Mouse (Mus musculus) MEL (cell line): ENCODE results near the gene 3830406C13Rik.
"Not testable (repeated sequence)": the region's sequence is repeated elsewhere in the genome, so short reads cannot be mapped to it uniquely, and the experiment has no call there.

Source experiments
- CHD1 ChIP-seq: IDR thresholded peaks from 2 replicates; pipeline ENCODE4 v1.6.1; 2012; ENCODE audit warnings: low read depth, mild to moderate bottlenecking, inconsistent platforms, low read length, improper control_type of control experiment
- CTCF ChIP-seq, 3 experiments: IDR thresholded peaks in 2 of 3; conservative IDR thresholded peaks in 1 of 3; 2 replicates each; pipeline ENCODE4 v1.5.1; 2011 to 2012; ENCODE audit warnings: low read length in 3 of 3, low read depth in 2 of 3, mild to moderate bottlenecking in 2 of 3, improper control_type of control experiment in 1 of 3, inconsistent platforms in 1 of 3, mixed read lengths in 1 of 3, moderate library complexity in 1 of 3; ENCODE audit not compliant: control insufficient read depth in 1 of 3, insufficient read depth in 1 of 3, poor library complexity in 1 of 3, severe bottlenecking in 1 of 3
- MYC ChIP-seq: IDR thresholded peaks from 2 replicates; pipeline ENCODE4 v1.6.1; 2011; ENCODE audit warnings: low read depth, mild to moderate bottlenecking, low read length, improper control_type of control experiment, moderate library complexity

DNA sequence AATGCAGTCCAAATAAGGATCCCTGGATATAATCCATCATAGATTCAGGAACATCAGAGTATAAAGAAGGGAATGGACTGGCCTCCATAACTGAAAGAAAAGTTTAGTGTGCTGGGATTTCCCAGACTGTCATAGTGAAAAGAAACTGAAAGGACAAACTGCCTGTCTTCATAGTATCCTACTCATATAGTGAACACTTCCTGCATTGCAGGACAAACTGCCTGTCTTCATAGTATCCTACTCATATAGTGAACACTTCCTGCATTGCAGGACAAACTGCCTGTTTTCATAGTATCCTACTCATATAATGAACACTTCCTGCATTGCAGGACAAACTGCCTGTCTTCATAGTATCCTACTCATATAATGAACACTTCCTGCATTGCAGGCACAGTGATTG lies 5.8 kb downstream of the 3830406C13Rik start:
- not testable (repeated sequence) for TF ChIP-seq CHD1; CTCF (IDR thresholded peaks at IDR 0.05 in 2 of 3, conservative IDR thresholded peaks at IDR 0.05 in 1 of 3; ENCODE audit: control insufficient read depth in 1 of 3, insufficient read depth in 1 of 3, low read depth in 2 of 3, low read length in 3 of 3, poor library complexity in 1 of 3, severe bottlenecking in 1 of 3); MYC
